Mouse (Mus musculus): ENCODE measurements around the gene Ninj1. TPM values are rescaled to one million over a fixed set of nuclear protein-coding genes. Genes with fewer than 3 reads are reported as not detected.

The Ninj1 gene
- polyA plus RNA-seq, 1 experiment from 2014 or later, result 51.3 TPM

DNA sequence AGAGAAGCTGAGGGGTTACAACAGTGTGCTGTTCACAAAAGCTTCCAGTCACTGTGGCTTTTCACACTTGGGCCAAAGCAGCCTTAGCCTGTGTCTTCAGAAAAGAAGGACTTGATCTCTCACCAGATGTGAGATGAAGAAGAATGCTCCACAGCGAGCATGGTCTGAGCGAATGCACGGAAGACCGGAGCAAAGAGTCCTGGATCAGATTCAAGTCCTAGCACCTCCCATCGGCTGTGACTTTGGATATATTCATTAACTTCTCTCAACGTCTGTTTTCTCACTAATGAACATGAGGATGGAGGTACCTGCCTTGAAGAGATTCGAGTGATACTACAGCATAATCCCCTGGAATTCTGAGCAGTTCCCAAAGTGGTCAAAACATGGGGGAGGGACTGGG lies 32.7 kb upstream of the Ninj1 start:
- Histone ChIP-seq H3K27me3 (ENCODE audit: insufficient read depth, poor library complexity, severe bottlenecking) (peaks cover 31% of the 10 kb centered on the region), H3K9me3 (no peaks in the 10 kb centered on the region), H3K27ac (0 out of 2 replicates have a peak overlapping the region, but pooled peaks have one; percentile 60), H3K36me3 (no peaks in the 10 kb centered on the region), H3K4me1 (peaks cover 10% of the 10 kb centered on the region), H3K4me3 (no peak overlapping the region)
- WGBS, result 69% methylated on average over 7 of the region's 7 CpGs
- DNase-seq (ENCODE audit: low spot score), result no peak

GRCm38 (mm10) chr13:49156645-49157044 lies 30.6 kb upstream of the Ninj1 start:
- Histone ChIP-seq H3K27ac (no peak overlapping the region), H3K4me3 (no peak overlapping the region), H3K4me1 (peaks cover 10% of the 10 kb centered on the region), H3K9me3 (no peaks in the 10 kb centered on the region), H3K27me3 (ENCODE audit: insufficient read depth, poor library complexity, severe bottlenecking) (peaks cover 22% of the 10 kb centered on the region), H3K36me3 (no peaks in the 10 kb centered on the region)
- WGBS, result 67% methylated on average over 4 of the region's 4 CpGs
- no peak for DNase-seq (ENCODE audit: low spot score)

- no peak overlapping the region for H3K4me3 ChIP-seq
- peaks cover 14% of the 10 kb centered on the region for H3K4me1 ChIP-seq
- H3K27ac ChIP-seq, result no peak overlapping the region
- DNase-seq (ENCODE audit: low spot score), result no peak
- no peaks in the 10 kb centered on the region for H3K36me3 ChIP-seq
- peaks cover 24% of the 10 kb centered on the region for H3K27me3 ChIP-seq (ENCODE audit: insufficient read depth, poor library complexity, severe bottlenecking)
- no peaks in the 10 kb centered on the region for H3K9me3 ChIP-seq
- WGBS, result 67% methylated on average over 10 of the region's 10 CpGs
Observed at GRCm38 (mm10) chr13:49158040-49158713, 29.1 kb upstream of the Ninj1 start.

- H3K9me3 ChIP-seq, result no peaks in the 10 kb centered on the region
Observed at GRCm38 (mm10) chr13:49161236-49161635, 26.0 kb upstream of the Ninj1 start.

GRCm38 (mm10) chr13:49162722-49163121 lies 24.6 kb upstream of the Ninj1 start:
- Histone ChIP-seq H3K9me3 (no peaks in the 10 kb centered on the region), H3K4me1 (peaks cover 6% of the 10 kb centered on the region), H3K36me3 (no peaks in the 10 kb centered on the region), H3K4me3 (no peak overlapping the region), H3K27me3 (ENCODE audit: insufficient read depth, poor library complexity, severe bottlenecking) (peaks cover 26% of the 10 kb centered on the region), H3K27ac (no peak overlapping the region)
- no peak for DNase-seq (ENCODE audit: low spot score)
- 58% methylated on average over 4 of the region's 4 CpGs for WGBS

More at GRCm38 (mm10) chr13:49161236-49161635, 26.0 kb upstream of the Ninj1 start:
- 72% methylated on average over 2 of the region's 2 CpGs for WGBS
- H3K4me1 ChIP-seq, result peaks cover 6% of the 10 kb centered on the region
- peaks cover 26% of the 10 kb centered on the region for H3K27me3 ChIP-seq (ENCODE audit: insufficient read depth, poor library complexity, severe bottlenecking)
- no peak overlapping the region for H3K27ac ChIP-seq
- no peaks in the 10 kb centered on the region for H3K36me3 ChIP-seq
- DNase-seq (ENCODE audit: low spot score), result no peak
- H3K4me3 ChIP-seq, result no peak overlapping the region

- H3K27ac ChIP-seq, result no peak overlapping the region
- WGBS, result 39% methylated on average over 7 of the region's 7 CpGs
- peaks cover 6% of the 10 kb centered on the region for H3K4me1 ChIP-seq
- no peak for DNase-seq (ENCODE audit: low spot score)
- peaks cover 26% of the 10 kb centered on the region for H3K27me3 ChIP-seq (ENCODE audit: insufficient read depth, poor library complexity, severe bottlenecking)
- H3K4me3 ChIP-seq, result no peak overlapping the region
- no peaks in the 10 kb centered on the region for H3K9me3 ChIP-seq
- H3K36me3 ChIP-seq, result no peaks in the 10 kb centered on the region
Observed at GRCm38 (mm10) chr13:49163645-49164044, 23.6 kb upstream of the Ninj1 start.

- Histone ChIP-seq H3K27me3 (ENCODE audit: insufficient read depth, poor library complexity, severe bottlenecking) (peaks cover 34% of the 10 kb centered on the region; the same call in 1 of the 2 replicates), H3K27ac (no peak overlapping the region), H3K36me3 (no peaks in the 10 kb centered on the region), H3K9me3 (no peaks in the 10 kb centered on the region), H3K4me1 (peaks cover 6% of the 10 kb centered on the region), H3K4me3 (no peak overlapping the region)
- 73% methylated on average over 9 of the region's 9 CpGs for WGBS
- no peak for DNase-seq (ENCODE audit: low spot score)
Observed at GRCm38 (mm10) chr13:49167081-49167480, 20.2 kb upstream of the Ninj1 start.

- DNase-seq (ENCODE audit: low spot score), result peak; percentile 85
- Histone ChIP-seq H3K4me3 (no peak overlapping the region), H3K4me1 (peaks cover 10% of the 10 kb centered on the region; the same call in 1 of the 2 replicates), H3K9me3 (no peaks in the 10 kb centered on the region), H3K27ac (no peak overlapping the region), H3K27me3 (ENCODE audit: insufficient read depth, poor library complexity, severe bottlenecking) (peaks cover 31% of the 10 kb centered on the region; the same call in 1 of the 2 replicates), H3K36me3 (no peaks in the 10 kb centered on the region)
- WGBS, result 17% methylated on average over 17 of the region's 17 CpGs
Observed at GRCm38 (mm10) chr13:49169448-49170207, 17.7 kb upstream of the Ninj1 start.

DNA sequence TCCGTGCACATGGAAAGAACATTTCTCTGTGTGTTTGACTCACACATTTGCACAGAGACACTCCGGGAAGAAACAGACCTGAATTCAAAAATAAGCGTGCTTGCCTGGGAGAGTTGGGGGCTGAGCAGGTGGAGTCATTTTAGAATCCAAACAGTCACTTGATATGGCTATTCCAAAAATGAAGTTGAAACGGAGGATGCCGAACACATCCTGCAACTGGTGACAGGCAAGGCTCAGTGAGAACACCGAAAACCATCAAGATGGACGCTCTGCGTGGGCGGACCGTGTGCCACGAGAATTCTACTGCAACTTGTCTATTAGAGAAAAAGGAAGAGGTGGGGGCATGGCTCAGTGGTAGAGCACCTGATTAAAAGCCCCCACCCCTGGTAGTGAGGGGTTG lies 16.7 kb upstream of the Ninj1 start:
- peaks cover 10% of the 10 kb centered on the region; the same call in 1 of the 2 replicates for H3K4me1 ChIP-seq
- no peaks in the 10 kb centered on the region for H3K9me3 ChIP-seq
- no peak for DNase-seq (ENCODE audit: low spot score)
- no peak overlapping the region for H3K4me3 ChIP-seq
- no peak overlapping the region for H3K27ac ChIP-seq
- peaks cover 28% of the 10 kb centered on the region; the same call in 1 of the 2 replicates for H3K27me3 ChIP-seq (ENCODE audit: insufficient read depth, poor library complexity, severe bottlenecking)
- no peaks in the 10 kb centered on the region for H3K36me3 ChIP-seq
- WGBS, result 87% methylated on average over 11 of the region's 11 CpGs

GRCm38 (mm10) chr13:49171729-49172128 lies 15.6 kb upstream of the Ninj1 start:
- DNase-seq (ENCODE audit: low spot score), result no peak
- no peak overlapping the region for H3K27ac ChIP-seq
- H3K27me3 ChIP-seq (ENCODE audit: insufficient read depth, poor library complexity, severe bottlenecking), result peaks cover 23% of the 10 kb centered on the region; the same call in 1 of the 2 replicates
- peaks cover 10% of the 10 kb centered on the region; the same call in 1 of the 2 replicates for H3K4me1 ChIP-seq
- 56% methylated on average over 1 of the region's 1 CpGs for WGBS
- H3K4me3 ChIP-seq, result no peak overlapping the region
- no peaks in the 10 kb centered on the region for H3K9me3 ChIP-seq
- no peaks in the 10 kb centered on the region for H3K36me3 ChIP-seq

GRCm38 (mm10) chr13:49172335-49172734 lies 14.9 kb upstream of the Ninj1 start:
- WGBS, result 78% methylated on average over 7 of the region's 7 CpGs

GRCm38 (mm10) chr13:49172971-49173596 lies 14.2 kb upstream of the Ninj1 start:
- DNase-seq (ENCODE audit: low spot score), result peak; percentile 90
- Histone ChIP-seq H3K9me3 (no peaks in the 10 kb centered on the region), H3K27ac (no peak overlapping the region), H3K36me3 (no peaks in the 10 kb centered on the region), H3K4me3 (no peak overlapping the region), H3K27me3 (ENCODE audit: insufficient read depth, poor library complexity, severe bottlenecking) (peaks cover 23% of the 10 kb centered on the region; the same call in 1 of the 2 replicates), H3K4me1 (peaks cover 10% of the 10 kb centered on the region; the same call in 1 of the 2 replicates)
- 5% methylated on average over 12 of the region's 12 CpGs for WGBS

More at GRCm38 (mm10) chr13:49172335-49172734, 14.9 kb upstream of the Ninj1 start:
- Histone ChIP-seq H3K4me3 (no peak overlapping the region), H3K4me1 (peaks cover 10% of the 10 kb centered on the region; the same call in 1 of the 2 replicates), H3K9me3 (no peaks in the 10 kb centered on the region), H3K36me3 (no peaks in the 10 kb centered on the region), H3K27me3 (ENCODE audit: insufficient read depth, poor library complexity, severe bottlenecking) (peaks cover 23% of the 10 kb centered on the region; the same call in 1 of the 2 replicates), H3K27ac (no peak overlapping the region)
- DNase-seq (ENCODE audit: low spot score), result no peak
